Mouse (Mus musculus): Measurements from ENCODE around the gene Gapt. TPM values are rescaled to one million over a fixed set of nuclear protein-coding genes. Genes with fewer than 3 reads are reported as not detected.
A peak's percentile ranks its signal among the peaks of the same experiment; 100 is the strongest.

The Gapt gene
- total RNA-seq, 1 experiment from 2014 or later, result 12.7 TPM

- ATAC-seq (replicated peaks; ENCODE audit: insufficient number of reproducible peaks, low FRiP score, low TSS enrichment, poor library complexity, severe bottlenecking), result no peak
Measured at GRCm38 (mm10) chr13:110366477-110366876, 9.5 kb upstream of the Gapt start.

- ATAC-seq (replicated peaks; ENCODE audit: insufficient number of reproducible peaks, low FRiP score, low TSS enrichment, poor library complexity, severe bottlenecking), result peak; percentile 59
Measured at GRCm38 (mm10) chr13:110363722-110364121, 6.7 kb upstream of the Gapt start.

- ATAC-seq (replicated peaks; ENCODE audit: insufficient number of reproducible peaks, low FRiP score, low TSS enrichment, poor library complexity, severe bottlenecking), result no peak
Measured at GRCm38 (mm10) chr13:110351051-110351450, 5.9 kb downstream of the Gapt start.

- no peak for ATAC-seq (replicated peaks; ENCODE audit: insufficient number of reproducible peaks, low FRiP score, low TSS enrichment, poor library complexity, severe bottlenecking)
Measured at GRCm38 (mm10) chr13:110346707-110347106, 10.3 kb downstream of the Gapt start.

GRCm38 (mm10) chr13:110342602-110343001 is 14.4 kb downstream of the Gapt start:
- ATAC-seq (replicated peaks; ENCODE audit: insufficient number of reproducible peaks, low FRiP score, low TSS enrichment, poor library complexity, severe bottlenecking), result no peak

- no peak for ATAC-seq (replicated peaks; ENCODE audit: insufficient number of reproducible peaks, low FRiP score, low TSS enrichment, poor library complexity, severe bottlenecking)
Measured at GRCm38 (mm10) chr13:110332958-110333597, 23.9 kb downstream of the Gapt start.

GRCm38 (mm10) chr13:110318746-110319145 is 38.3 kb downstream of the Gapt start:
- ATAC-seq (replicated peaks; ENCODE audit: insufficient number of reproducible peaks, low FRiP score, low TSS enrichment, poor library complexity, severe bottlenecking), result no peak

- ATAC-seq (replicated peaks; ENCODE audit: insufficient number of reproducible peaks, low FRiP score, low TSS enrichment, poor library complexity, severe bottlenecking), result no peak
Measured at GRCm38 (mm10) chr13:110307188-110307587, 49.8 kb downstream of the Gapt start.

Other genes with a start within 250 kb of the Gapt start
- not detected in 3 replicates for gene Rab3c, start 76.2 kb downstream of the Gapt start, total RNA-seq (2017)
- 76.3 to 137 TPM (median 92.8 TPM) in 3 replicates for gene Plk2, start 37.8 kb upstream of the Gapt start, total RNA-seq (2017)

Data from monocyte, adult 5-6 weeks (primary cell).